Mouse (Mus musculus) adrenal gland, adult 8-10 months (tissue): Measurements from ENCODE around the gene St5. TPM values are rescaled to one million over a fixed set of nuclear protein-coding genes. Genes with fewer than 3 reads are reported as not detected.
A peak's percentile ranks its signal among the peaks of the same experiment; 100 is the strongest.

Experiments
- DNase-seq: peaks from one replicate; pipeline ENCODE4 v3.0.0; 2022
- total RNA-seq, 4 experiments: library from RNA; stranded (reverse); gene quantifications; 2 replicates each; pipeline ENCODE4 v1.2.4; 2022

Gene St5
- total RNA-seq, 4 experiments from 2014 or later, result 26.9 to 62.4 (median 40.9) TPM

- no peak for DNase-seq
These were observed 66.0 kb downstream of the St5 start for GRCm38 (mm10) chr7:109637391-109637790.

GRCm38 (mm10) chr7:109636086-109636792 lies 67.2 kb downstream of the St5 start:
- DNase-seq, result no peak

- no peak for DNase-seq
These were observed 69.9 kb downstream of the St5 start for GRCm38 (mm10) chr7:109633404-109634085.

DNA sequence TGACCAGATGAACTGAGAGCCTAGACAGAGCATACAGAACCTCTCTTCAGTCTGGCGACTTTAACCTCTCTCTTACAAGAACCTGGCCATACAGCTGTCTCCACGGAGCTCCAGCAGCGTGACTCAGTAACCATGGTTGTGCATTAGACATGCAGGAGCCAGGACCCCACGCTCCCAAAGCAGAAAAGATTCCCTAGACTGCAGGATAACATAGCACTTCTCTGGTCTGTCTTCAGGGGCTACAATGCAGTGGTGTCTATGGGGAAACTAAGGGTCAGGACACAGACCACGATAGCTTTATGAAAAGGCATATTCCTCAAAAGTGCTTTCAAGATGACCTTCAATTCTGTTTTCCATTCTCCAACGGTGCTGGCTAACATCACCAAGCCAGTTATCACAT lies 72.1 kb downstream of the St5 start:
- DNase-seq, result no peak

GRCm38 (mm10) chr7:109629871-109630778 lies 73.3 kb downstream of the St5 start:
- no peak for DNase-seq

DNA sequence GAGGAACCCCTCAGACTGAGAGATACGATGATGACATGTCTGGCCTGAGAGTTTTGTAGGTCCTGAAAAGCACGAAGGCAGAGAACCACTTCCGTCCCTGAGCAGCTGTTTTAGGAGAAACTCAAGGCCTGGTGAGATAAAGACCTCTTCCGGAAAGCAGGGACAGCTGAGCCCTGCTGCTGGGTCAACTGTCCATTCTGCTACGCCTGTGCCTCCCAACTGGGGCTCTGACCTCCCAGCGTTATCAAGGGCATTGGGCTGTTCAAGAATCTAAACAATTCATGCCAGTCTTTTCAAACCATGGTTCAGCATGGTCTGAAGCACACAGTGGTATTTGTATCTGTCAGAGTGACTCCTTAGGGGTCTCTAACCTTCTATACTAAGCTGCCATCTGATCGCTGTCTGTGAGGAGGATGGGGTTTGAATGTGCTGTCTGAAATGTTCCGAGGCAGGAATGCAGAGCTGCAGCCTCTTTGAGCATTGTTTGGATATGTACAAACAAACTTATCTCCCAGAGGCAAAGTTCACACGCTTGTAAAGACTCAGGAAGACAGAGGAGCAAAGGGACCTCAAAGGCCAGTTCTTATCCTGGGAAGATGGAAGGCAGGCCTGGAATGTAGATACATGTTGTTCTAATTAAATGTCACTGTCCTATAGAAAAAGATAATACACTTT lies 74.3 kb downstream of the St5 start:
- no peak for DNase-seq

DNA sequence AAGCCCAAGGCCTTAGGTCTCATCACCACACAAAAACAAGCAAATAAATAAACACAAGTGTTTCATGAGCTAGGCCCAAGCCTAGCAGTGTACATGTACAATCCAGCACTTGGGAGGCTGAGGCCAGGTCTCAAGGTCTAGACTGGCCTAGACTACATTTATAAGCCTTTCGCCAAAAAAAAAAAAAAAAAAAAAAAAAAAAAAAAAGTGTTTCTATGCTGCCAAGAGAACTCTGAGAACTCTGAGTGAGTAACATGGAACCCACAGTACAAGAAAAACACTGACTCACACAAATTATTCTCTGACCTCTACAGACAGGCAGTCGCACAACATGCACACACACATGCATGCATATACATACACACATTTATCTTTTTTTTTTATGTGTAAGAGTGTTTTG lies 75.6 kb downstream of the St5 start:
- DNase-seq, result no peak

GRCm38 (mm10) chr7:109622234-109622838 lies 81.1 kb downstream of the St5 start:
- no peak for DNase-seq

- no peak for DNase-seq
These were observed 82.4 kb downstream of the St5 start for GRCm38 (mm10) chr7:109620967-109621366.

DNA sequence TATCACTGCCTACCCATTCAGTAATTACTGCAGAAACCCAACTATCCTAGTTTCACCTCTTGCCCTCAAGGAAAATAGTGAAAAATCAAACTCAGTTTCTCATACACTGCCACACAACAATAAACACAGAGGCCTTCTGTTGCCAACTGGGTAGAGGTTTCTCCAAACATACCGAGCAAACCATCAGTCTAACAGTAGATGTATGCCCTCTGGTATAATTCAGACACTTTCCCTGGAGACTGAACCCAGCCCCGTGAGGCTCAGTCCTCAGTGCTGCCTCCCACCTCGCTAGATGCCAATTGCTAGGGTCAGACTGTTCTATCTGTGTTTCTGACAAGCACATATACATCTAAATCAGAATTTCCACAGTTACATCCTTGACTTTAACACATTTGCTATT lies 83.1 kb downstream of the St5 start:
- no peak for DNase-seq

- peak; percentile 58 for DNase-seq
These were observed 84.7 kb downstream of the St5 start for GRCm38 (mm10) chr7:109618721-109619120.

DNA sequence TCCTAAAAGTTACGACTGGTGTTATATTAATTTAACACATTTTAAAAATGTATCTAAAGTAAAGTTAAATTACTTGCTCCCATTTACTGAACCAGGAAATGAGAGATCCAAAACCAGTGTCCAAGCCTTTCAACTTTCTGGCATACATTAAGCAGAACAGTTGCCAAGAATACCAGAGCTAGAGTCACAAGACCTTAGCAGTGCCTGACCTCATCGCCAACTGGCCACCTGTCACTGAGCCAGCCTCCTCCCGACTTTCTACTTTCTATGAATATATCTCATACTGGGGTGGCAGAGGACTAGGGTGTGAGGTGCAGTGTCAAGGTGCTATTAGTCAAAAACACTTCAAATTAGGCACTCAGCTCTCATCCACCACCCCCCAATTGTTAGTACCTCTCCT lies 85.6 kb downstream of the St5 start:
- no peak for DNase-seq

- peak; percentile 89 for DNase-seq
These were observed 87.1 kb downstream of the St5 start for GRCm38 (mm10) chr7:109616034-109616979.

DNA sequence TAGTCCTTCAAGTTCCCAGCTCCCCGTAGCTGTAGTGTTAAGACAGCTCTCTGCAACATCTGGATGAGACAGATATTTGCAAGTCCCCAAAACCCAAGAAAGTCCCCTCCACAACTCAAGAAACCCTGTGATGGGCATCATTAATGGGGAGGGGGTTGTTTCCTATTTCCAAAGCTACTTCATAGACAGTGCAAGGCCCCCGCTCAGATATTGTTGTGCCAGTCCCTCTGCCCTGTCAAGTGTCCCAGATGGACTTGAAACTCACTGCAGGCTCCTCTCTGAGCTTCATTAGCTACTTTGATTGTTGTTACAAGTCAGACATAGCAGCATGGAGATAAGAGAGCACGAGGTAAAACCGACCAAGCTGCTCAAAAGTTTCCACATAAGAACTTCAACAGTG lies 87.8 kb downstream of the St5 start:
- DNase-seq, result no peak

DNA sequence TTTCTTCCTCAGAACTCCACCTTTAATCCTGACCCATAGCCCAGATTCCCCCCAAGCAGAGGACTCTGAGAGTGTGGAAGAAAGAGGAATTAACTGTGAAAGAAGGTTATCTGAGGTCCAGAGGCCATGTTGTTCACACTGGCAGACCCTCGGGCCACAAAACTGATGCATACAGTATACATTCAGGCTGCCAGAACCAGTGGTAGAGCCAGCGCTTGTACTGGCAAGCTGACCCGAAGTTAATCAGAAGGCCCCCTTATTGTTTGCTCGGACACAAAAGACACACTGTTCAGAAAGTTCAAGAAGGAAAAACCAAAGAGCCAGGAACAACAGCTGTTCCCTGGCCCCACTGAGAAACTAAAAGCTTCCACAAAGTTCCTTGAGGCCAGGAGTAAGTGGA lies 88.5 kb downstream of the St5 start:
- DNase-seq, result no peak

DNA sequence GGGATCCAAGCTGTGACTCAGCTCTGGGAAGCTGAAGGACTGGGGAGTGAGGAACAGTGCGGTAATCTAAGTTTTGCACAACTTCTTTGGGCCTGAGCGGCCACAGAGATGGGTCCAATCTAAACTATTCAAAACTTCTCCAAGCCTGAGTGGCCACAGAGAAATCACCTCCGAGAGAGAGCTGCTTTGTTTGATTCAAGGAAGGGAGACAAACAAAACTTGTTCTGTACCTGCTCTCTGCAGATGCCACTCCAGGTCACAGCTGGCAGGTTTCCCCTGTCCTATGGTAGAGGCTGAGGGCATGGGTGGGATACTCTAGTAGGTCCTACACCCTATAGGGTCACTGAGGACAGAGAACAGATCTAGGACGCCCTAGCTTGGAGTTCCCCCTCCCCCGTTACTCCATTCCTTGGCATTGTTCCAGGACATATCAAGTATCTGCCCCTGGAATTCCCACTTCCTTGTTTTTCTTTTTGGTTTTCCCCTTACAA lies 89.8 kb downstream of the St5 start:
- DNase-seq, result no peak

- DNase-seq, result no peak
These were observed 90.4 kb downstream of the St5 start for GRCm38 (mm10) chr7:109613051-109613450.

GRCm38 (mm10) chr7:109612531-109612930 lies 90.9 kb downstream of the St5 start:
- DNase-seq, result no peak

DNA sequence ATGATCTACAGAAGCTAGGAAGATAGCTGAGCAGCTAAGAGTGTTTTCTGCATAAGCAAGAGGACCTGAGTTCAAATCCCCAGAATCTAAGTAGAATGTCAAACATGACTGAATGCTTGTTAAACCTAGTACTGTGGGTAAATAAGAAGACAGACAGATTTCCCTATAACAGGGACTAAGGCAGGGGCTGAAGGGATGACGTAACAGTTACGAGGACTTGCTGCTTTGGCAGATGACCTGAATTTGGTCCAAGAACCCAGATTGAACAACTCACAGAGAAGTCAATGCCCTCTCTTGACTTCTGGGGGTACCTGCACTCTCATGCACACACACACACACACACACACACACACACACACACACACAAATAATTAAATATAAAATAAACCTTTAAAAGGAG lies 93.1 kb downstream of the St5 start:
- DNase-seq, result no peak

DNA sequence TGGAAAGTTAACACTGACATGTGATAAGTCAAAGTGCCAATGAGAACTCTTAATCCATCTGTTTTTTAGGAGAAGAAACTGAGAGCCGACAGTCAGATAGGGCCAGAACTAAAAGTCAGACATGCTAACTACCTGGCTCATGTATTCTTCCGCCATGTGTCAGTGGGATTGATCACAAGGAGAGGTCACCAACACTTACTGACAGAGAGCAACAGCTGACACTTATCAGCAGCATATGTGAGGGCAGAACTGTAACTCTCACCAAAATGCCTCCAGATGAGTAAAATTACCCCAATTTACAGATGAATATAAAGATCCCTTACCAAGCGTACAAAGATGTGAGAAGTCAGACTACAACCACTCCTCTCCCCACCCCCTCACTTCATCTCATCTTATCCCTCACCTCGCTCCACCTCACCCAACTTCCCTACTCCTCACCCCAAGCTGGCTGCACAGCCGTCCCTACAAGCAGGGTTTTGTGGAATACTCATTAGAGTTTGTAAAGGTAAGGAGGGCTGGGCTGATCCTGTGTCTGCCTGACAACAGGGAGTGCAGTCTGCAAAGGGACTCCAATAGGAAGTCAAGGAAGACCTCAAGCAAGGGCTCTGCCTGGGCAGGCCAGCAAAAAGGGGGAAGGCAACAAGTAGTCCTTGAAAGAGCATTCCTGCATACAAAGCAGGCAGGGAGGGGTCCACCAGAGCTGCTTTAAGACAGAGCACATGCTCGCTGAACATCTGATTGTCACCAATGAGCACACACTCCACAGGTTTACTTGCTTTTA lies 93.7 kb downstream of the St5 start:
- DNase-seq, result no peak
